Mouse (Mus musculus) heart, adult 18-20 months (tissue): ENCODE data around the gene Ddah2. TPM values are rescaled to one million over a fixed set of nuclear protein-coding genes. Genes with fewer than 3 reads are reported as not detected.

Experiments
- DNase-seq, 2 experiments: peaks; one replicate each; pipeline ENCODE4 v3.0.0; 2021 to 2022; ENCODE audit warnings: mixed read lengths in 1 of 2
- total RNA-seq, 2 experiments: library from RNA; stranded (reverse); gene quantifications; 2 replicates each; pipeline ENCODE4 v1.2.3; 2021

Gene Ddah2
- total RNA-seq, 2 experiments from 2014 or later: 14.0 to 19.8 TPM

- DNase-seq: no peak
Measured at GRCm38 (mm10) chr17:35104079-35104478, 45.2 kb downstream of the Ddah2 start.

- DNase-seq: no peak
Measured at GRCm38 (mm10) chr17:35104754-35105153, 45.9 kb downstream of the Ddah2 start.

GRCm38 (mm10) chr17:35105740-35106389 lies 47.0 kb downstream of the Ddah2 start:
- peak; percentile 33 to 37 for DNase-seq

GRCm38 (mm10) chr17:35106522-35106921 lies 47.7 kb downstream of the Ddah2 start:
- no peak for DNase-seq

GRCm38 (mm10) chr17:35108097-35108496 lies 49.3 kb downstream of the Ddah2 start, which contains the start of gene Ly6g5c:
Gene Ly6g5c, plus strand, starts transcription at chr17:35108279.
- DNase-seq: no peak

Other genes with a start within 250 kb of the Ddah2 start
- gene Stk19, start 222.1 kb upstream of the Ddah2 start, total RNA-seq: 1 to 10 TPM; 8.5 to 9.5 TPM
- gene Dxo, start 222.0 kb upstream of the Ddah2 start, total RNA-seq: 10 to 100 TPM in 1 of 2 experiments, 1 to 10 TPM in 1; 9.8 to 13.3 TPM
- gene Skiv2l, start 208.8 kb upstream of the Ddah2 start, total RNA-seq: 10 to 100 TPM; 20.5 to 21.0 TPM
- gene Nelfe, start 208.6 kb upstream of the Ddah2 start, total RNA-seq: 10 to 100 TPM; 14.4 to 15.2 TPM
- 10 to 100 TPM in 1 of 2 experiments, 1 to 10 TPM in 1; 3.3 to 13.7 TPM for gene Cfb, start 196.5 kb upstream of the Ddah2 start, total RNA-seq
- 1 to 10 TPM; 7.4 to 7.7 TPM for gene Zbtb12, start 179.6 kb upstream of the Ddah2 start, total RNA-seq
- not detected for gene Gm20547, start 177.0 kb upstream of the Ddah2 start, total RNA-seq
- 1 to 10 TPM; 2.8 to 4.1 TPM for gene C2, start 160.8 kb upstream of the Ddah2 start, total RNA-seq
- gene Ehmt2, start 160.6 kb upstream of the Ddah2 start, total RNA-seq: 10 to 100 TPM; 38.1 to 42.7 TPM
- under 1 TPM in 1 of 2 experiments, not detected in 1; 0.62 TPM for gene Slc44a4, start 144.6 kb upstream of the Ddah2 start, total RNA-seq
- gene Neu1, start 127.8 kb upstream of the Ddah2 start, total RNA-seq: 10 to 100 TPM; 14.6 to 15.9 TPM
- 10 to 100 TPM; 15.5 to 68.2 TPM for gene Hspa1b, start 99.8 kb upstream of the Ddah2 start, total RNA-seq
- not detected for gene Gm20481, start 89.1 kb upstream of the Ddah2 start, total RNA-seq
- 10 to 100 TPM; 17.5 to 41.5 TPM for gene Hspa1a, start 86.9 kb upstream of the Ddah2 start, total RNA-seq
- 10 to 100 TPM in 1 of 2 experiments, 1 to 10 TPM in 1; 9.8 to 10.8 TPM for gene Hspa1l, start 86.3 kb upstream of the Ddah2 start, total RNA-seq
- gene Lsm2, start 77.2 kb upstream of the Ddah2 start, total RNA-seq: 10 to 100 TPM; 16.3 to 18.0 TPM
- gene Vars, start 58.0 kb upstream of the Ddah2 start, total RNA-seq: 10 to 100 TPM; 32.4 to 35.1 TPM
- gene Vwa7, start 42.5 kb upstream of the Ddah2 start, total RNA-seq: 10 to 100 TPM; 13.1 to 14.1 TPM
- not detected for gene Sapcd1, start 31.0 kb upstream of the Ddah2 start, total RNA-seq
- gene Msh5, start 12.3 kb upstream of the Ddah2 start, total RNA-seq: not detected
- gene Clic1, start 9.1 kb upstream of the Ddah2 start, total RNA-seq: 10 to 100 TPM; 30.4 to 32.4 TPM
- gene Ly6g6c, start 6.4 kb downstream of the Ddah2 start, total RNA-seq: not detected
- under 1 TPM; 0.31 to 0.87 TPM for gene Mpig6b, start 7.1 kb downstream of the Ddah2 start, total RNA-seq
- not detected for gene Ly6g6e, start 17.9 kb downstream of the Ddah2 start, total RNA-seq
- under 1 TPM in 1 of 2 experiments, not detected in 1; 0.57 TPM for gene Ly6g6d, start 19.0 kb downstream of the Ddah2 start, total RNA-seq
- not detected for gene Ly6g6f, start 26.6 kb downstream of the Ddah2 start, total RNA-seq
- gene Abhd16a, start 30.2 kb downstream of the Ddah2 start, total RNA-seq: 10 to 100 TPM; 55.1 to 59.5 TPM
- not detected for gene Ly6g5c, start 49.2 kb downstream of the Ddah2 start, total RNA-seq
- not detected for gene Ly6g5b, start 56.4 kb downstream of the Ddah2 start, total RNA-seq
- 10 to 100 TPM in 1 of 2 experiments, 1 to 10 TPM in 1; 7.3 to 10.5 TPM for gene Gpank1, start 62.4 kb downstream of the Ddah2 start, total RNA-seq
- 100 to 1,000 TPM; 149 to 150 TPM for gene Csnk2b, start 63.0 kb downstream of the Ddah2 start, total RNA-seq
- gene D17H6S53E, start 67.3 kb downstream of the Ddah2 start, total RNA-seq: 10 to 100 TPM; 25.3 to 28.5 TPM
- gene Apom, start 73.0 kb downstream of the Ddah2 start, total RNA-seq: not detected
- gene Bag6, start 76.1 kb downstream of the Ddah2 start, total RNA-seq: 100 to 1,000 TPM; 242 to 244 TPM
- 100 to 1,000 TPM; 125 to 144 TPM for gene Prrc2a, start 105.9 kb downstream of the Ddah2 start, total RNA-seq
- 1 to 10 TPM; 3.7 to 4.8 TPM for gene Aif1, start 117.0 kb downstream of the Ddah2 start, total RNA-seq
- 1 to 10 TPM; 2.0 to 3.3 TPM for gene Lst1, start 129.4 kb downstream of the Ddah2 start, total RNA-seq
- gene Ltb, start 135.4 kb downstream of the Ddah2 start, total RNA-seq: 10 to 100 TPM in 1 of 2 experiments, 1 to 10 TPM in 1; 1.5 to 12.1 TPM
- under 1 TPM; 0.25 to 0.28 TPM for gene Tnf, start 143.0 kb downstream of the Ddah2 start, total RNA-seq
- 1 to 10 TPM in 1 of 2 experiments, not detected in 1; 1.0 TPM for gene Lta, start 146.3 kb downstream of the Ddah2 start, total RNA-seq
- gene Gm16181, start 161.8 kb downstream of the Ddah2 start, total RNA-seq: not detected
- 1 to 10 TPM; 2.1 to 2.3 TPM for gene Atp6v1g2, start 174.6 kb downstream of the Ddah2 start, total RNA-seq
- gene Nfkbil1, start 176.8 kb downstream of the Ddah2 start, total RNA-seq: 1 to 10 TPM; 8.2 to 8.3 TPM
- gene Ddx39b, start 182.7 kb downstream of the Ddah2 start, total RNA-seq: 10 to 100 TPM; 77.3 to 83.1 TPM
- 100 to 1,000 TPM; 164 to 263 TPM for gene H2-D1, start 203.7 kb downstream of the Ddah2 start, total RNA-seq